Mouse (Mus musculus): ENCODE results near the gene Nxpe4. TPM values are rescaled to one million over a fixed set of nuclear protein-coding genes. Genes with fewer than 3 reads are reported as not detected.
"Not testable (repeated sequence)": the region's sequence is repeated elsewhere in the genome, so short reads cannot be mapped to it uniquely, and the experiment has no call there.

The Nxpe4 gene
- polyA plus RNA-seq (2015; fragmentation: Nextera tagmentation; extraction: Ambion mirVana) = 5.8 and 6.0 TPM in 2 replicates

DNA sequence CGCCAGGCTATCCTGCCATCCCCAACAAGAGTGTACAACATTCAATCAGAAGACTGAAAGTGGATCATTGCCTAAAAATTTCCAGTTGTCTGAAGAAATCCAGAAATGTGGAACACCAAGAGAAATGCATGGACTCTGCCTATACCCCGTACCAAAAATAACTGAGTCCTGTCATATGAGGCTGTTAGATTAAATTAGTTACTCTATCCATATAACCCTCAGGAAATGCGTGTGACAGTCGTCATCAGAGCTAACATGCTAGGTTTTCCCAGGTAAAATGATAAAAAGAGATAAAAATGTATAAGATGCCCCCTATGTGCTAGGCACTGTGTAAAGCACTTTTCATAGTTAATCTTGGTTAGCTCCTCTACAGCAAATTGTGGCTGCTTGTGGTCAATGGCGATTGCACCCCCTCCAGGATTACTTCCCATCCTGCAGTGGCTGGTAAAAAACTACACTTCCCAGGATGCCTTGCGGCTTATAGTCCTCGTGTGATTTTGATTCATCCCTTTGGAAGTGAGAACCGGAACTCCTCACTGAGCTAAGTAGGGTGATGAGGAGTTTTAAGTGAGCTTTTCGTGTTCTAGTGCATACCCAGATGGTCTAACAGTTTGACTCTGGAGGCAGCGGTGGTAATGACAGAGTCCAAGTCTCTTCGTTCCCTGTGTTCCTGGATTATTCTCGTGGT lies at the start of gene Nxpe4:
Gene Nxpe4, plus strand, starts transcription at position 519 of the 688 bp plus-strand sequence.
- 30% methylated on average over 12 of the region's 12 CpGs for WGBS
- Histone ChIP-seq H3K4me1 (0 out of 2 replicates have a peak, but pooled peaks cover 5% of the 10 kb centered on the region), H3K9ac (no peak within 1 kb of the TSS), H3K27me3 (replicated peaks) (no peaks in the 10 kb centered on the region), H3K4me3 (replicated peaks) (peak within 1 kb of the TSS; percentile 49), H3K4me2 (peak within 1 kb of the TSS; percentile 55), H3K9me3 (no peaks in the 10 kb centered on the region), H3K36me3 (no peaks in the 10 kb centered on the region), H3K27ac (no peak within 1 kb of the TSS)
- peak; percentile 39; the same call in 1 of the 2 replicates for ATAC-seq (ENCODE audit: insufficient read depth, low FRiP score, low read depth)

- no peaks in the 10 kb centered on the region for H3K27me3 ChIP-seq (replicated peaks)
- no peak for ATAC-seq (ENCODE audit: insufficient read depth, low FRiP score, low read depth)
- no peaks in the 10 kb centered on the region for H3K36me3 ChIP-seq
- no peak overlapping the region for H3K9ac ChIP-seq
- WGBS = 30% methylated on average over 3 of the region's 3 CpGs
- no peak overlapping the region for H3K4me3 ChIP-seq (replicated peaks)
- H3K4me1 ChIP-seq = no peaks in the 10 kb centered on the region
- no peaks in the 10 kb centered on the region for H3K9me3 ChIP-seq
- H3K27ac ChIP-seq = no peak overlapping the region
- H3K4me2 ChIP-seq = no peak overlapping the region
Observed at GRCm38 (mm10) chr9:48126815-48127214, 35.0 kb upstream of the Nxpe4 start.

GRCm38 (mm10) chr9:48137507-48137906 lies 24.3 kb upstream of the Nxpe4 start:
- 13% methylated on average over 3 of the region's 3 CpGs for WGBS
- Histone ChIP-seq H3K4me3 (replicated peaks) (no peak overlapping the region), H3K27ac (no peak overlapping the region), H3K27me3 (replicated peaks) (no peaks in the 10 kb centered on the region), H3K36me3 (no peaks in the 10 kb centered on the region), H3K9ac (no peak overlapping the region), H3K9me3 (no peaks in the 10 kb centered on the region), H3K4me2 (no peak overlapping the region), H3K4me1 (no peaks in the 10 kb centered on the region)
- ATAC-seq (ENCODE audit: insufficient read depth, low FRiP score, low read depth) = no peak

GRCm38 (mm10) chr9:48140485-48141411 lies 21.1 kb upstream of the Nxpe4 start:
- H3K4me1 ChIP-seq = no peaks in the 10 kb centered on the region
- H3K27me3 ChIP-seq (replicated peaks) = no peaks in the 10 kb centered on the region
- no peak overlapping the region for H3K4me2 ChIP-seq
- H3K27ac ChIP-seq = no peak overlapping the region
- no peak overlapping the region for H3K4me3 ChIP-seq (replicated peaks)
- no peak for ATAC-seq (ENCODE audit: insufficient read depth, low FRiP score, low read depth)
- WGBS = 40% methylated on average over 8 of the region's 8 CpGs
- H3K36me3 ChIP-seq = no peaks in the 10 kb centered on the region
- H3K9ac ChIP-seq = no peak overlapping the region
- H3K9me3 ChIP-seq = no peaks in the 10 kb centered on the region

- WGBS = 81% methylated on average over 6 of the region's 6 CpGs
Observed at GRCm38 (mm10) chr9:48142646-48143045, 19.2 kb upstream of the Nxpe4 start.

DNA sequence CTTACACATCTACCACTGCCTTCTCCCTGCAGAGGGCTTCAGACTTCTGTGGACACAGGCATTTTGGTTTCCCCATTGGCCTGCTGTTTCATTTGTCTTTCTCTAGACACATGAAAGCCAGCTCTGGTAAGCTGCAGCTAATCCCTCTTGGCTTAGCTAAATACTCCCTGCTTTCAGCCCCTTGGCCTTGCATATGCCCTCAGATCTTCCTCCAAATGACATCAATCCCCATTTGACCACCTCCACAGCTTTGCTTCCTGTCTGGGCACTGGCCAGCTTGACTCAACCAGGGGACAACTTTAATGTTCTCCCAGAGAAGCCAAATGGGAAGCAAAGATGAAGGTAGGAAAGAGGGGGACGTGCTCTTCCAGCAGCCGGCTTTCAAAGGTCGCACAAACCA lies 15.1 kb upstream of the Nxpe4 start:
- Histone ChIP-seq H3K36me3 (no peaks in the 10 kb centered on the region), H3K4me2 (no peak overlapping the region), H3K9me3 (no peaks in the 10 kb centered on the region), H3K9ac (no peak overlapping the region), H3K4me3 (replicated peaks) (no peak overlapping the region), H3K27ac (no peak overlapping the region), H3K27me3 (replicated peaks) (no peaks in the 10 kb centered on the region), H3K4me1 (no peaks in the 10 kb centered on the region)
- ATAC-seq (ENCODE audit: insufficient read depth, low FRiP score, low read depth) = no peak
- 70% methylated on average over 3 of the region's 3 CpGs for WGBS

More at GRCm38 (mm10) chr9:48142646-48143045, 19.2 kb upstream of the Nxpe4 start:
- H3K36me3 ChIP-seq = no peaks in the 10 kb centered on the region
- no peak overlapping the region for H3K4me3 ChIP-seq (replicated peaks)
- no peak overlapping the region for H3K4me2 ChIP-seq
- H3K9ac ChIP-seq = no peak overlapping the region
- H3K27me3 ChIP-seq (replicated peaks) = no peaks in the 10 kb centered on the region
- H3K27ac ChIP-seq = no peak overlapping the region
- ATAC-seq (ENCODE audit: insufficient read depth, low FRiP score, low read depth) = no peak
- no peaks in the 10 kb centered on the region for H3K4me1 ChIP-seq
- no peaks in the 10 kb centered on the region for H3K9me3 ChIP-seq

DNA sequence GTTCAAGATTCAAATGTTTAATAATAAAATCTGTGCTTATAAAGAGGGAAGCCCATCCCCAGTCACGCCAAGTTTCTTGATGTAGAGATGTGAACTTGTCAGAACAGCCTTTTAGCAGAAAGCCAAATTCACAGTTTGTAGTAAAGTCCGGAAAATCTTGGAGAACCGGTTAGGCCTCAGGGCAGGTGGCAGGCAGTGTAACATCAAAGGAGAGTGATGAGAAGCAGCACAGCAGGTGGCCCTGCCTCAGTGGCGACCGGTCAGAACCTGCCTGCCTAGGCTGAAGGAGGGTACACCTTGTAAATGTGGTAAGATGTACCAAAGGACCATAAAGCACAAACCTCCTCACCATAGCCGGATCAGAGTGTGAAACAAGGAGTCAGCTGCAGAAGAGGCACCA lies 4.7 kb downstream of the Nxpe4 start:
- H3K9me3 ChIP-seq; H3K9ac ChIP-seq; H3K27ac ChIP-seq; H3K4me2 ChIP-seq; H3K36me3 ChIP-seq; ATAC-seq (ENCODE audit: insufficient read depth, low FRiP score, low read depth); H3K4me3 ChIP-seq (replicated peaks); H3K4me1 ChIP-seq; H3K27me3 ChIP-seq (replicated peaks): not testable (repeated sequence)
- WGBS = 43% methylated on average over 6 of the region's 6 CpGs

GRCm38 (mm10) chr9:48176764-48177163 lies 14.9 kb downstream of the Nxpe4 start:
- no peak overlapping the region for H3K27ac ChIP-seq
- ATAC-seq (ENCODE audit: insufficient read depth, low FRiP score, low read depth) = no peak
- H3K36me3 ChIP-seq = no peaks in the 10 kb centered on the region
- H3K9ac ChIP-seq = no peak overlapping the region
- 59% methylated on average over 1 of the region's 1 CpGs for WGBS
- H3K4me3 ChIP-seq (replicated peaks) = no peak overlapping the region
- no peak overlapping the region for H3K4me2 ChIP-seq
- no peaks in the 10 kb centered on the region for H3K4me1 ChIP-seq
- H3K27me3 ChIP-seq (replicated peaks) = no peaks in the 10 kb centered on the region
- no peaks in the 10 kb centered on the region for H3K9me3 ChIP-seq

GRCm38 (mm10) chr9:48181300-48181699 lies 19.5 kb downstream of the Nxpe4 start:
- H3K27ac ChIP-seq = no peak overlapping the region
- no peak overlapping the region for H3K4me2 ChIP-seq
- H3K9me3 ChIP-seq = no peaks in the 10 kb centered on the region
- no peaks in the 10 kb centered on the region for H3K36me3 ChIP-seq
- no peaks in the 10 kb centered on the region for H3K27me3 ChIP-seq (replicated peaks)
- 84% methylated on average over 7 of the region's 7 CpGs for WGBS
- no peak overlapping the region for H3K4me3 ChIP-seq (replicated peaks)
- no peak overlapping the region for H3K9ac ChIP-seq
- H3K4me1 ChIP-seq = no peaks in the 10 kb centered on the region
- no peak for ATAC-seq (ENCODE audit: insufficient read depth, low FRiP score, low read depth)

DNA sequence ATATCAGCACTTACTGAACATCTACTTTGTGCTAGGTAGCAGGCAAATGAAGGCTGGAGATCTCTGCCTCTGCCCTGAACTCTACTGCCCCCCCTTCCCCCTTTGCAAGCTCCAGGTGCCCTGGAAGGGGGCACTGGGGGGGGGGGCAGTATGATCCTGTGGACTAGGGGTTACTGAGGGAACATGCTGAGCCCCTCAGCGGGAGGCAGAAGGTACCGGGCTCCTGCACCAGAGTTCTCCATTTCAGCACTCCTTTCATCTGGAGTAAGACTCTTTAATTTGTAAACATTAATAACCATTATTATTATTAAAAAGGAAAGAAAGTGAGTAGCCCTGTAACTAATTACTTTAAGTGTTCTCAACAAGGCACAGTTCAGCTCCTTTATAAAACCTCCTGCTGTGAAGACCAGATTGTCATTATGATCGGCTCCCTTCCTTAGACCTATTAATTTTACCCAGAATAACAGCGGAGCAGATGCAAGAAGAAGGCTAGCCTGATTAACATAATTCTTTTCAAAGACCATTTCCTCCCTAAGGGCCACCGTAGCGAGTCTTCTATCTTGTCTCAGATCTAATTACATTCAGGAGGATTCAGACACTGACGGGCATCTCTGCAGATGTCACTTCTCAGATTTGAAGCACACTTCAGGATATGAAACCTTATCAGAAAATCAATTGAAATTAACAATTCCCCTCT lies 21.0 kb downstream of the Nxpe4 start:
- Histone ChIP-seq H3K9ac (no peak overlapping the region), H3K4me3 (replicated peaks) (no peak overlapping the region), H3K4me1 (no peaks in the 10 kb centered on the region), H3K4me2 (no peak overlapping the region), H3K27me3 (replicated peaks) (no peaks in the 10 kb centered on the region), H3K27ac (no peak overlapping the region), H3K9me3 (no peaks in the 10 kb centered on the region), H3K36me3 (no peaks in the 10 kb centered on the region)
- no peak for ATAC-seq (ENCODE audit: insufficient read depth, low FRiP score, low read depth)
- 61% methylated on average over 7 of the region's 7 CpGs for WGBS

DNA sequence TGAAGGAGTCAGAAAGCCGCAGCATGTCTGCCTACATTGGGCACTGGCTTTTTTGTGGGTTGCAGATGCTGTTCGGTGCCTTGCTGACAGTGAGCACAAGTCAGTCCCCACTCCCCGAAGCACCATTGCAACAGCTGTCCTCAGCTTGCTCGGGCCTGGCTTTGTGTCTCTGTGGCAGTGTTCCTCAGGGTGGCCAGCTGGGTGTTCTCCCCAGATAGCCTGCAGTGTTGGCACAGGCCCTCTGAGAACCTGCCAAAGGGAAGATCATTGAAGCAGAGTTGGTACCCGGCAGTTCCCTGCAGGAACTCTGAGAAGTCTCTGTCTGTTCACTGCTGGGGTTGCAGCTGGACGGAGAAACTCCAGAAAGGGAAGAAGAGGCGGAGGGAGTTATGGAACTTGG lies 22.5 kb downstream of the Nxpe4 start:
- no peak for ATAC-seq (ENCODE audit: insufficient read depth, low FRiP score, low read depth)
- Histone ChIP-seq H3K36me3 (no peaks in the 10 kb centered on the region), H3K9ac (no peak overlapping the region), H3K9me3 (no peaks in the 10 kb centered on the region), H3K27ac (no peak overlapping the region), H3K4me3 (replicated peaks) (no peak overlapping the region), H3K27me3 (replicated peaks) (no peaks in the 10 kb centered on the region), H3K4me1 (no peaks in the 10 kb centered on the region), H3K4me2 (no peak overlapping the region)
- WGBS = 70% methylated on average over 7 of the region's 7 CpGs

DNA sequence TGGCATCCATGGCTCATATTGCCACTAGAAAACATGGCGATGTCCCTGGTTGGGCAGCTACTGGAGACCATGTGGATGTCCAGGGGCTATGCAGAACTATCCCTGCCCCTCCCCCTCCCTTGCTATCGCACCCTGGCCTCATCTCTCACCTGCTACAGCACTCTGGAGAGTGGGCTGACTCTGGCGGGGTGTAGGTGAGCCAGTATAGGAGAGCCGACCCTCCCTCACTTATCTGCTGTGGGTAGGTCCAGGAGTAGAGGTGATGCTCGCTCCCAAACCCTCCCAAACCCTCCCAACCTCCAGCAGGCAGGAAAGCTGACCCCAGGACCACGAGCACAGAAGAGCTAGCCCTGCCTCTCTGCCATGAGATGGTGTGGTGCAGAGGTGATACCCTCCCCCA lies 27.0 kb downstream of the Nxpe4 start:
- Histone ChIP-seq H3K4me3 (replicated peaks) (no peak overlapping the region), H3K36me3 (no peaks in the 10 kb centered on the region), H3K4me1 (no peaks in the 10 kb centered on the region), H3K9ac (no peak overlapping the region), H3K4me2 (no peak overlapping the region), H3K27ac (no peak overlapping the region), H3K9me3 (no peaks in the 10 kb centered on the region), H3K27me3 (replicated peaks) (no peaks in the 10 kb centered on the region)
- 77% methylated on average over 6 of the region's 6 CpGs for WGBS
- ATAC-seq (ENCODE audit: insufficient read depth, low FRiP score, low read depth) = no peak

All from stomach, embryonic 15.5 days (tissue).